Mouse (Mus musculus) embryonic fibroblast, embryonic 13.5 days (primary cell): ENCODE measurements around the gene Pde4c.

Source experiments
- CTCF ChIP-seq: IDR thresholded peaks from 2 replicates; pipeline ENCODE4 v1.5.1; 2011; ENCODE audit warnings: mild to moderate bottlenecking, control low read depth, low read length, moderate library complexity, borderline replicate concordance; ENCODE audit not compliant: insufficient read depth
- POLR2A ChIP-seq: IDR thresholded peaks from 2 replicates; pipeline ENCODE4 v1.6.1; 2011; ENCODE audit warnings: low read depth, mild to moderate bottlenecking, control low read depth, low read length, moderate library complexity

DNA sequence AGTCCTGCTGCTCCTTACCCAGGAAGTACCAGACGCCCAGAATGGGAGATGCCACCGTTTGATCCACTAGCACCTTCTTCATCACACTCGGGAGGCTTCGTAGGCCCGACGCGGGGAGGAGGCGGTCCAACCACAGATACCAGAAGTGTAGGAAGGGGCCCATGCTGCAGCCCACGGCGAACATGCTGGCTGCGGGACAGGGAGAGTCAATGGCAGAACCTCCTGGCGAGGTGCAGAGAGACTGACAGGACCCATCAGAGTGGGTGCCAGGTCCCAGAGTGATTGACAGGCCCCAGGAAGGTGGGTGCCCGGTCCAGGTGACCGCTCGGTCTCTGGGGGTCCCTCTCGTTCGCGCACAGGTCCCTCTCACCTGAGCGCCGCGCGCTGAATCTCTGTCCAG is 36.8 kb downstream of the Pde4c start:
- no peak for TF ChIP-seq CTCF
- TF ChIP-seq POLR2A = no peak
